Mouse (Mus musculus) midbrain, embryonic 11.5 days (tissue): Measurements from ENCODE around the gene Bcan. TPM values are rescaled to one million over a fixed set of nuclear protein-coding genes. Genes with fewer than 3 reads are reported as not detected.

ENCODE experiments used
- ATAC-seq: fragments of 200-750 bp; cut with Nextera tagmentation; 2 replicates; pipeline ENCODE4 v1.8.0; 2017; ENCODE audit warnings: moderate TSS enrichment, moderate library complexity; ENCODE audit not compliant: low FRiP score
- DNase-seq: peaks from one replicate; pipeline ENCODE4 v3.0.0; 2015; ENCODE audit warnings: low spot score; ENCODE audit errors: missing footprints
- H3K27ac ChIP-seq: fragments of 300-500 bp; sonication (generic); 2 replicates; pipeline ENCODE4 v1.5.1; 2014; ENCODE audit warnings: low read depth, low read length
- H3K27me3 ChIP-seq: fragments of 300-500 bp; sonication (generic); 2 replicates; pipeline ENCODE4 v1.6.1; 2014; ENCODE audit warnings: mild to moderate bottlenecking, low read length, moderate library complexity, mixed read lengths; ENCODE audit not compliant: control insufficient read depth, insufficient read depth
- H3K36me3 ChIP-seq: fragments of 300-500 bp; sonication (generic); 2 replicates; pipeline ENCODE4 v1.6.1; 2014; ENCODE audit warnings: mild to moderate bottlenecking, low read length, moderate library complexity, mixed read lengths; ENCODE audit not compliant: control insufficient read depth, insufficient read depth
- H3K4me1 ChIP-seq: fragments of 300-500 bp; sonication (generic); 2 replicates; pipeline ENCODE4 v1.6.1; 2014; ENCODE audit warnings: low read length; ENCODE audit not compliant: control insufficient read depth, insufficient read depth
- H3K4me2 ChIP-seq: fragments of 300-500 bp; sonication (generic); 2 replicates; pipeline ENCODE4 v1.6.1; 2014; ENCODE audit warnings: mild to moderate bottlenecking, moderate library complexity
- H3K4me3 ChIP-seq: fragments of 300-500 bp; sonication (generic); 2 replicates; pipeline ENCODE4 v1.5.1; 2014; ENCODE audit warnings: low read depth, low read length
- H3K9ac ChIP-seq: fragments of 300-500 bp; sonication (generic); 2 replicates; pipeline ENCODE4 v1.6.1; 2014; ENCODE audit warnings: low read length
- H3K9me3 ChIP-seq: fragments of 300-500 bp; sonication (generic); 2 replicates; pipeline ENCODE4 v1.6.1; 2016; ENCODE audit warnings: low read length; ENCODE audit not compliant: control insufficient read depth
- WGBS: fragments of 180-500 bp; shearing (Covaris S2); extraction: QIAGEN DNeasy Blood & Tissue Kit; methylation state at CpG from one replicate; pipeline ENCODE4 v1.1.7; 2014; 5-methylcytosine and 5-hydroxymethylcytosine counted together
- polyA plus RNA-seq: library from polyadenylated mRNA; unstranded; fragments of >200 nt; fragmentation: Nextera tagmentation; extraction: Ambion mirVana; gene quantifications from 2 replicates; pipeline ENCODE4 v1.2.1, GENCODE M21; 2014

The Bcan gene
- polyA plus RNA-seq, 1 experiment from 2014 or later, result 0.44 TPM

- DNase-seq, result peak; percentile 93
- Histone ChIP-seq H3K27me3 (peaks cover 60% of the 10 kb centered on the region), H3K4me3 (peak overlapping the region; percentile 52), H3K9ac (peak overlapping the region; percentile 36; the same call in 1 of the 2 replicates), H3K9me3 (peaks cover 6% of the 10 kb centered on the region; the same call in 1 of the 2 replicates), H3K4me1 (peaks cover 13% of the 10 kb centered on the region; the same call in 1 of the 2 replicates), H3K27ac (no peak overlapping the region), H3K36me3 (no peaks in the 10 kb centered on the region), H3K4me2 (peak overlapping the region; percentile 96)
- under 1% methylated on average over 79 of the region's 81 CpGs for WGBS
- peak; percentile 75 for ATAC-seq
Observed at GRCm38 (mm10) chr3:88023192-88024074, 23.4 kb upstream of the Bcan start.

DNA sequence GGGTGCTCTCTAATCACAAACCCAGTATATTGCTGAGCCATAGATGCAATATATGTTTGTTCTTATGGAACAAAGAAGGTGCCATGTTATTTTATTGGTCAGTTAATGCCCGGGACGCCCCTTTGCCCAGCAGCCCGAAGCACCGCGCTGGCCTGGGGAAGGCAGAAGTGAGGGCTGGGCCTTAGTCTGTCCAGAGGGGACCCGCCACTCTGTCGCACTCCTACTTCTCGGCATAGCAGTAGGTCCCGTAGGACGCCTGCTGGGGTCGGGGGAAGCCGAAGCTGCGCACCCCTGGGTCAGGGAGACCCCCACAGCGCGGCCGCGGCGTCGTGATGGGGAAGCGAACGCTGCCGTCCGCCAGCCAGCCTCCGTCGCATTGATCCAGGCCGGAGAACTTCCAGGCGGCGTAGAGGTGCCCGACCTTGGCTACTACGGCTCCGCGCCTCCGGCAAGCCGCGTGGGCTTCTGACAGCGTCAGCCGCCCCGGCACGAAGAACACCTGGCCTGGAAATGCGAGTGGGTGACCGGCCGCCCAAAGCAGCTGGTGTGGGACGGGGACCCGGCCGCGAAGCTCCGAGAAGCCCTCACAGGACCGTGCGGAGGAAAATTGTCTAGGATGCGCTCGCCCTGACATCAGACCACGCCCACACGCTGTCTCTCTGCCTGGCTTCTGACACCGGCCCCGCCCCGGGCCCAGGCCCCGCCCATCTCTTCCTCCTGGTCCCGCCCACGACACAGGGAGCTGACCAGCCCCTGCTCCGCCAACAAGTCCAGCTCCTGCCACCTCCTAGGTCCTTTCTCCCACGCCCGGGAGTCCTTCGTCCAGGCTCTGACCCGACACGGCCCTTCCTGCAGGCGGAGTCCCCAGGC, 22.5 kb upstream of the Bcan start:
- Histone ChIP-seq H3K9me3 (no peaks in the 10 kb centered on the region; the same call in 1 of the 2 replicates), H3K27ac (no peak overlapping the region), H3K9ac (peak overlapping the region; percentile 36; the same call in 1 of the 2 replicates), H3K4me3 (peak overlapping the region; percentile 52), H3K27me3 (peaks cover 60% of the 10 kb centered on the region), H3K4me1 (peaks cover 13% of the 10 kb centered on the region; the same call in 1 of the 2 replicates), H3K4me2 (peak overlapping the region; percentile 96), H3K36me3 (no peaks in the 10 kb centered on the region)
- under 1% methylated on average over 59 of the region's 66 CpGs for WGBS
- ATAC-seq (peak; percentile 95), DNase-seq (peak; percentile 99)

GRCm38 (mm10) chr3:88010634-88011265, 10.7 kb upstream of the Bcan start:
- WGBS, result 14% methylated on average over 6 of the region's 6 CpGs
- no peak overlapping the region for H3K4me2 ChIP-seq
- no peaks in the 10 kb centered on the region for H3K27me3 ChIP-seq

GRCm38 (mm10) chr3:88005822-88006786, 6.1 kb upstream of the Bcan start:
- ATAC-seq (no peak), DNase-seq (no peak)
- Histone ChIP-seq H3K27me3 (peaks cover 20% of the 10 kb centered on the region), H3K4me1 (peaks cover 3% of the 10 kb centered on the region; the same call in 1 of the 2 replicates), H3K4me3 (no peak overlapping the region), H3K27ac (no peak overlapping the region), H3K9ac (no peak overlapping the region), H3K9me3 (no peaks in the 10 kb centered on the region), H3K36me3 (no peaks in the 10 kb centered on the region), H3K4me2 (no peak overlapping the region)
- 75% methylated on average over 18 of the region's 18 CpGs for whole genome bisulfite sequencing

More at GRCm38 (mm10) chr3:88010634-88011265, 10.7 kb upstream of the Bcan start:
- H3K27ac ChIP-seq, result no peak overlapping the region
- no peak overlapping the region for H3K9ac ChIP-seq
- H3K4me3 ChIP-seq, result no peak overlapping the region
- DNase-seq (no peak), ATAC-seq (no peak)
- H3K36me3 ChIP-seq, result no peaks in the 10 kb centered on the region
- no peaks in the 10 kb centered on the region for H3K4me1 ChIP-seq
- no peaks in the 10 kb centered on the region for H3K9me3 ChIP-seq

DNA sequence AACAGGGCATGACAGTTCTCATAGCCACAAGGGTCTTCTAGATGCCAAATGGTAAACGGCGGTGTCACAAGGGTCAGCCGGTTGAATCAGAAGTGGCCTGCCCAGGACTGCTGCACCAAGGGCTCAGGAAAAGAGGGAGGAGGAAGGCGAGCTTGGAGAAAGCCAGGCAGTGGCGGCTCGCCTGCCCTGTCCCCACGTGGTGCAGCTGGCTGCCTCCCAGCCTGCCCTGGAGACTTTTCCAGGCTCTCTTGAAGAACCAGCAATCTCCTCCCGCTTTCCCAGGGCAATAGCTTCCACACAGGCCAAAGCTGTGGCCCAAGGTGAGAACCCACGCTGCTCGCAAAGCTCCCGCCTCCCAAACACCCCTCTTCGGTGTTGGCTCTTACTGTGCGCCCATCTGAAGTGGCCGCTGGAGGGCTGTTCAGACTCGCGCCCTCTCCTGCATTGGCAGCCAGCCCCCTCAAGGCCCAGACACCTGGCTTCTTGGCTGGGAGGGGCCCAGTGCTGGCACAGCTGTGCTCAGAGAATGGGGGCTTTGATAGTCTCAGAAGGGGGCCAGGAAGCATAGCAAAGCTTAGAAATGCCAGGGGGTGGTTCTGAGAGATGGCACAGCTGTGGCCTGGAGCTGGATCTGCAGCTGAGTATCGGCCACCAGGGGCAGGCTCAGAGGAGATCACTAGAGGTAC, 2.4 kb upstream of the Bcan start:
- DNase-seq (peak; percentile 86), ATAC-seq (0 out of 2 replicates have a peak, but pooled peaks have one; percentile 46)
- Histone ChIP-seq H3K36me3 (no peaks in the 10 kb centered on the region), H3K27me3 (peaks cover 56% of the 10 kb centered on the region), H3K4me3 (no peak overlapping the region), H3K9ac (no peak overlapping the region), H3K4me2 (no peak overlapping the region), H3K9me3 (no peaks in the 10 kb centered on the region), H3K4me1 (peaks cover 10% of the 10 kb centered on the region), H3K27ac (no peak overlapping the region)
- WGBS, result 5% methylated on average over 17 of the region's 17 CpGs

DNA sequence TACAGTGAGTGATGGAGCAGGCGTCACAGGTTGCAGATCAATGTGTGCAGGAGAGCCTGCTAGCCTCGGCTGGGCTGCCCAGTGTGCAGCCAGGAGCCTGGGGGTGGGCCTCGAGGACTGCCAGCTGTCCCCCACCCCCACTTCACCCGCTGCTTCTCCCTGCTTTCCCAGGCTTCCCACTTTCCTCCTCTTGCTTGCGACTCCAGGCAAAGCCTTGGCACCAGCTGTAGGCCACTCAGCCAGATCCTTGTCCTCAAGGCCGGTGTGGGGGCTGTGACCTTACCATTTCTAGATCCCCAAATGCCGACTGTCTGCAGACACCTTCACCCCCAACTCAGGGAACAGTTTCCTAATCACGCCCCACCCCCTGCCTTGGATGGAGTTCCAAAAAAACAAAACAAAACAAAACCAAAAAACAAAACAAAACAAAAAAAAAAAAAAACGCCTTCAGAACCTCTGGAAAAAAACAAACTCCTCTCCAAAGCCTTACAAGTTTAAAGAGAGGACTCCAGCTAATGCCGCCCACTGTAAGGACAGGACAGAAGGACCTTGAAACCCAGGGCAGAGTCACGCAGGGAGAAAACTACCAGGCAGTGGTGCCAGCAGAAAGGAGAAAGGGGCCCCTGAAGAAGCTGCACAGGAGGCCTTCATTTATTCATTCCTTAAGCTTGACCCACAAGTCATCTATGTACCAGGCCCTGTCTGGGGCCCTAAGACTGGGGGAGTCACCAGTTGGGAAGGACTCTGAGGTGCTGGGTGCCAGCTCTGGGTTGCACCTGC, 976 bp upstream of the Bcan start:
- no peak overlapping the region for H3K9ac ChIP-seq
- DNase-seq (peak; percentile 85), ATAC-seq (no peak)
- WGBS, result 11% methylated on average over 11 of the region's 11 CpGs
- peaks cover 14% of the 10 kb centered on the region for H3K4me1 ChIP-seq
- no peaks in the 10 kb centered on the region for H3K9me3 ChIP-seq
- H3K36me3 ChIP-seq, result no peaks in the 10 kb centered on the region
- no peak overlapping the region for H3K27ac ChIP-seq
- H3K4me2 ChIP-seq, result peak overlapping the region; percentile 58
- peaks cover 71% of the 10 kb centered on the region for H3K27me3 ChIP-seq
- peak overlapping the region; percentile 28; the same call in 1 of the 2 replicates for H3K4me3 ChIP-seq

GRCm38 (mm10) chr3:87999243-87999895, 661 bp downstream of the Bcan start:
- H3K4me1 ChIP-seq, result peaks cover 14% of the 10 kb centered on the region
- peaks cover 87% of the 10 kb centered on the region for H3K27me3 ChIP-seq
- DNase-seq (peak; percentile 93), ATAC-seq (no peak)
- H3K9me3 ChIP-seq, result no peaks in the 10 kb centered on the region
- H3K36me3 ChIP-seq, result no peaks in the 10 kb centered on the region
- no peak overlapping the region for H3K9ac ChIP-seq
- peak overlapping the region; percentile 58 for H3K4me2 ChIP-seq
- H3K27ac ChIP-seq, result no peak overlapping the region
- 1% methylated on average over 38 of the region's 38 CpGs for WGBS
- H3K4me3 ChIP-seq, result peak overlapping the region; percentile 28
